Mouse (Mus musculus) myocyte (in vitro differentiated cells): Measurements from ENCODE around the gene Hoxb2. TPM values are rescaled to one million over a fixed set of nuclear protein-coding genes. Genes with fewer than 3 reads are reported as not detected.

ENCODE experiments used
- H3K27me3 ChIP-seq: one replicate; pipeline ENCODE4 v1.6.1; 2011; ENCODE audit not compliant: control insufficient read depth, insufficient read depth, insufficient read length
- H3K36me3 ChIP-seq: one replicate; pipeline ENCODE4 v1.6.1; 2011; ENCODE audit not compliant: control insufficient read depth, insufficient read depth
- H3K4me2 ChIP-seq: one replicate; pipeline ENCODE4 v1.6.1; 2011; ENCODE audit warnings: low read depth, control low read depth
- H3K4me3 ChIP-seq: one replicate; pipeline ENCODE4 v1.5.1; 2011; ENCODE audit warnings: mild to moderate bottlenecking, control low read depth, moderate library complexity
- H3K79me2 ChIP-seq: one replicate; pipeline ENCODE4 v1.6.1; 2011; ENCODE audit not compliant: control insufficient read depth, insufficient read depth
- H3ac ChIP-seq: one replicate; pipeline ENCODE4 v1.6.1; 2011; ENCODE audit not compliant: control insufficient read depth, insufficient read length
- CEBPB ChIP-seq: IDR thresholded peaks from 2 replicates; pipeline ENCODE4 v1.6.1; 2011; ENCODE audit warnings: mild to moderate bottlenecking, moderate library complexity; ENCODE audit not compliant: poor library complexity, insufficient read depth, severe bottlenecking
- E2F4 ChIP-seq: IDR thresholded peaks from one replicate; pipeline ENCODE4 v1.6.1; 2011; ENCODE audit warnings: mild to moderate bottlenecking, control low read depth, moderate library complexity; ENCODE audit not compliant: insufficient read depth
- MAX ChIP-seq: IDR thresholded peaks from one replicate; pipeline ENCODE4 v1.6.1; 2011; ENCODE audit warnings: low read depth, mild to moderate bottlenecking, control low read depth
- MYOD1 ChIP-seq, 3 experiments: IDR thresholded peaks; one replicate each; pipeline ENCODE4 v1.6.1; 2011; ENCODE audit warnings: control low read depth in 2 of 3, low read depth in 2 of 3, mild to moderate bottlenecking in 2 of 3, moderate library complexity in 1 of 3; ENCODE audit not compliant: insufficient read length in 2 of 3, control insufficient read depth in 1 of 3
- MYOG ChIP-seq, 3 experiments: IDR thresholded peaks; one replicate each; pipeline ENCODE4 v1.6.1; 2011; ENCODE audit warnings: control low read depth in 2 of 3, low read depth in 2 of 3, mild to moderate bottlenecking in 2 of 3; ENCODE audit not compliant: insufficient read length in 2 of 3, control insufficient read depth in 1 of 3, insufficient read depth in 1 of 3
- POLR2A ChIP-seq: IDR thresholded peaks from one replicate; pipeline ENCODE4 v1.6.1; 2011; ENCODE audit warnings: low read depth, mild to moderate bottlenecking, control low read depth, moderate library complexity; ENCODE audit not compliant: insufficient read length
- POLR2AphosphoS2 ChIP-seq: IDR thresholded peaks from one replicate; pipeline ENCODE4 v1.6.1; 2011; ENCODE audit warnings: low read depth, control low read depth; ENCODE audit not compliant: insufficient read length
- REST ChIP-seq: IDR thresholded peaks from one replicate; pipeline ENCODE4 v1.6.1; 2011; ENCODE audit warnings: mild to moderate bottlenecking, control low read depth, moderate library complexity; ENCODE audit not compliant: insufficient read depth, insufficient read length
- SRF ChIP-seq: IDR thresholded peaks from one replicate; pipeline ENCODE4 v1.6.1; 2011; ENCODE audit warnings: low read depth; ENCODE audit not compliant: control insufficient read depth, insufficient read length
- TCF12 ChIP-seq: IDR thresholded peaks from one replicate; pipeline ENCODE4 v1.6.1; 2011; ENCODE audit warnings: mild to moderate bottlenecking, control low read depth; ENCODE audit not compliant: poor library complexity, insufficient read depth, severe bottlenecking
- TCF3 ChIP-seq: IDR thresholded peaks from one replicate; pipeline ENCODE4 v1.6.1; 2011; ENCODE audit warnings: low read depth, control low read depth; ENCODE audit not compliant: insufficient read length
- USF1 ChIP-seq: IDR thresholded peaks from one replicate; pipeline ENCODE4 v1.6.1; 2011; ENCODE audit warnings: low read depth, mild to moderate bottlenecking, control low read depth, moderate library complexity
- polyA plus RNA-seq: library from polyadenylated mRNA; unstranded; fragments of >200 nt; fragmentation: generic; extraction: Trizol; gene quantifications from one replicate; pipeline ENCODE4 v1.2.1, GENCODE M21; 2012; ENCODE audit warnings: missing spikeins

Gene Hoxb2
- polyA plus RNA-seq, 1 experiment = not detected

- Histone ChIP-seq H3K4me2 (no peak overlapping the region), H3K4me3 (no peak overlapping the region), H3K36me3 (no peaks in the 10 kb centered on the region), H3K27me3 (peaks cover 93% of the 10 kb centered on the region), H3ac (no peak overlapping the region), H3K79me2 (no peaks in the 10 kb centered on the region)
- TF ChIP-seq REST = no peak
- no peak for TF ChIP-seq MYOD1 (IDR thresholded peaks at IDR 0.05; ENCODE audit: control insufficient read depth in 1 of 3, insufficient read length in 2 of 3, low read depth in 2 of 3)
- TF ChIP-seq E2F4 = no peak
- no peak for TF ChIP-seq CEBPB
- no peak for TF ChIP-seq MYOG (IDR thresholded peaks at IDR 0.05; ENCODE audit: control insufficient read depth in 1 of 3, insufficient read depth in 1 of 3, insufficient read length in 2 of 3, low read depth in 2 of 3)
- TF ChIP-seq MAX = no peak
- no peak for TF ChIP-seq POLR2AphosphoS2
- no peak for TF ChIP-seq TCF3
- no peak for TF ChIP-seq TCF12
Measured at GRCm38 (mm10) chr11:96328605-96329004, 21.7 kb upstream of the Hoxb2 start.

GRCm38 (mm10) chr11:96332105-96332504 lies 18.2 kb upstream of the Hoxb2 start:
- Histone ChIP-seq H3K36me3 (no peaks in the 10 kb centered on the region), H3K79me2 (no peaks in the 10 kb centered on the region), H3K27me3 (peaks cover 89% of the 10 kb centered on the region), H3ac (no peak overlapping the region), H3K4me3 (no peak overlapping the region), H3K4me2 (no peak overlapping the region)
- TF ChIP-seq MYOG (IDR thresholded peaks at IDR 0.05; ENCODE audit: control insufficient read depth in 1 of 3, insufficient read depth in 1 of 3, insufficient read length in 2 of 3, low read depth in 2 of 3) = no peak
- TF ChIP-seq POLR2A = no peak
- TF ChIP-seq TCF3 = no peak
- no peak for TF ChIP-seq TCF12
- TF ChIP-seq CEBPB = no peak
- TF ChIP-seq SRF = no peak
- TF ChIP-seq REST = no peak
- TF ChIP-seq MAX = no peak
- no peak for TF ChIP-seq MYOD1 (IDR thresholded peaks at IDR 0.05; ENCODE audit: control insufficient read depth in 1 of 3, insufficient read length in 2 of 3, low read depth in 2 of 3)
- no peak for TF ChIP-seq USF1
- no peak for TF ChIP-seq E2F4
- TF ChIP-seq POLR2AphosphoS2 = no peak

- peaks cover 87% of the 10 kb centered on the region for H3K27me3 ChIP-seq
- no peaks in the 10 kb centered on the region for H3K36me3 ChIP-seq
- TF ChIP-seq E2F4 (no peak), REST (no peak), CEBPB (no peak), MYOD1 (IDR thresholded peaks at IDR 0.05; ENCODE audit: control insufficient read depth in 1 of 3, insufficient read length in 2 of 3, low read depth in 2 of 3) (no peak), SRF (no peak), POLR2AphosphoS2 (no peak)
- H3ac ChIP-seq = no peak overlapping the region
- H3K4me2 ChIP-seq = no peak overlapping the region
- H3K4me3 ChIP-seq = no peak overlapping the region
- H3K79me2 ChIP-seq = no peaks in the 10 kb centered on the region
Measured at GRCm38 (mm10) chr11:96332618-96333032, 17.7 kb upstream of the Hoxb2 start.

GRCm38 (mm10) chr11:96333241-96334001 lies 16.9 kb upstream of the Hoxb2 start:
- no peaks in the 10 kb centered on the region for H3K79me2 ChIP-seq
- TF ChIP-seq MYOG (IDR thresholded peaks at IDR 0.05; ENCODE audit: control insufficient read depth in 1 of 3, insufficient read depth in 1 of 3, insufficient read length in 2 of 3, low read depth in 2 of 3) (no peak), MYOD1 (IDR thresholded peaks at IDR 0.05; ENCODE audit: control insufficient read depth in 1 of 3, insufficient read length in 2 of 3, low read depth in 2 of 3) (peak in 1 of 3 experiments; percentile 35), REST (no peak)
- no peaks in the 10 kb centered on the region for H3K36me3 ChIP-seq
- no peak overlapping the region for H3K4me3 ChIP-seq
- no peak overlapping the region for H3ac ChIP-seq
- peaks cover 87% of the 10 kb centered on the region for H3K27me3 ChIP-seq
- no peak overlapping the region for H3K4me2 ChIP-seq

GRCm38 (mm10) chr11:96334002-96334364 lies 16.3 kb upstream of the Hoxb2 start:
- H3ac ChIP-seq = no peak overlapping the region
- H3K36me3 ChIP-seq = no peaks in the 10 kb centered on the region
- H3K79me2 ChIP-seq = no peaks in the 10 kb centered on the region
- TF ChIP-seq REST = no peak
- TF ChIP-seq POLR2AphosphoS2 = no peak
- TF ChIP-seq POLR2A = no peak
- TF ChIP-seq MAX = no peak
- no peak for TF ChIP-seq MYOD1 (IDR thresholded peaks at IDR 0.05; ENCODE audit: control insufficient read depth in 1 of 3, insufficient read length in 2 of 3, low read depth in 2 of 3)
- no peak for TF ChIP-seq SRF
- no peak for TF ChIP-seq TCF12
- TF ChIP-seq MYOG (IDR thresholded peaks at IDR 0.05; ENCODE audit: control insufficient read depth in 1 of 3, insufficient read depth in 1 of 3, insufficient read length in 2 of 3, low read depth in 2 of 3) = no peak
- TF ChIP-seq USF1 = no peak
- no peak for TF ChIP-seq E2F4
- TF ChIP-seq TCF3 = no peak
- no peak for TF ChIP-seq CEBPB
- peaks cover 86% of the 10 kb centered on the region for H3K27me3 ChIP-seq
- H3K4me3 ChIP-seq = no peak overlapping the region
- no peak overlapping the region for H3K4me2 ChIP-seq
